Mouse (Mus musculus): ENCODE measurements around the gene Rbfox3. TPM values are rescaled to one million over a fixed set of nuclear protein-coding genes. Genes with fewer than 3 reads are reported as not detected.

Gene Rbfox3
- total RNA-seq, 2 experiments from 2014 or later: 224 to 233 TPM

DNA sequence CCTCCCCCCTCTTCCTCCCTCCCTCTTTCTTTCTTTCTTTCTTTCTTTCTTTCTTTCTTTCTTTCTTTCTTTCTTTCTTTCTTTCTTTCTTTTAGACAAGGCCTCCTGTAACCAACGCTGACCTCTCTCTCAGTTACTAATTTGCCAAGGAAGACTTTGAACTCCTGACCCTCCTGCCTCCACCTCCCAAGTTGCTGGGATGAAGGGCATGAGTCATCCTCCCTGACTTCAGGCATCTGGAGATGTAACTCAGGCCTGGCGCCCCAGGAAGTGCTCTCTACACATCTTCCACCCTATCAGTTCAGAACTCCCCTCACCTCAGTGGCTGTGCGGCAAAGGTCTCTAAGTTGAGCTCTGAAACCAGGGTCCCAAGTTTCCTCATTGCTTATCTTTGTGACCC lies 143.0 kb downstream of the Rbfox3 start:
- DNase-seq (ENCODE audit: low spot score in 2 of 2): no peak

- no peak for DNase-seq (ENCODE audit: low spot score in 2 of 2)
Observed at GRCm38 (mm10) chr11:118767411-118767810, 144.0 kb downstream of the Rbfox3 start.

DNA sequence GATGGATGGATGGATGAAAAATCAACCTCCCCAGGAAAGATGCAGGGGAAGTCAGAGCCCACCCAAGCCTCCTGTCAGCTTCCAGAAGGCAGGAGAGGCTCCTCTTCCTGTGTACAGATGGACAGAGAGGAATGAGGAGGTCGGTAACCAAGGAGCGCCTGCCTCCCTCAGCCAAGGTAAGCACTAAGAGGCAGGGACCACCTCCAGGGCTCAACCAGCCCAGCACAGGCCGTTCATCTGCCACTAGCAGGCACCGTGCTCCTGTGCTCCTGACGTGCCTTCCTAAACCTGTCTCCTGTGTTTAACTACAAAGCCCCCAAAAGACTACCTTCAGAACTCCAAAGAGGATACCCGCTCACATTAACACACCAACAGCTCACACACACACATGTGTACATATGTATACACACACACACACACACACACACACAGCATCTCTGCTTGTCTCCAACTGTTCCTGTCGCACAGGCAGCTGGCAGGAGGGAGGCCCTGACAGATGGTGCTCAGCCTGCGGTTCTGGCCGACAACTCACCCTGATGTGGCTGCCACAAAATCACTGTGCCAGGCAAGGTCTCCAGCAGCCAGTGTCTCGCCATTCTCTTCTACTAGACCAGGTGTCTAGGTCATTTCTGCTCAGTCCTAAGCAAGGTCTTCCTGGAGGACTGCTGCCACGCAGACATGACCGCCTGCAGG lies 151.0 kb downstream of the Rbfox3 start:
- DNase-seq (ENCODE audit: low spot score in 2 of 2): no peak

DNA sequence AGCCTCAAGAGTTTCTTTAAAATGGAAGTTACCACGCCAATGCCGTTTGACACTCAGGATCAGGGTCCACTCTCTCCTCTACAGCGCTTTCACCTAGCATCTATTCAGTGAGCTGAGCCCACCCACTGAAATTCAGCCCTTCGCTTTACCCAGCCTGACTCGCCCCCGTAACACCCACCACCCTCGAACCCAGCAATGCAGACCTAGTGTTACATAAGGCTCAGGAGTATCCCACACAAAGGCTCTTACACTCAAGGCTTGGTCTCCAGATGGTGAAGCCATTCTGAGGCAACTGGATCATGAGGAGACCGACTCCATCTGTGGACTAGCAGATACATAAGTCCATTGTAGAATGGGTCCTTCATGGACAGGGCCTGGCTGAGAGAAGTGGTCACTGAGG lies 152.2 kb downstream of the Rbfox3 start:
- DNase-seq (ENCODE audit: low spot score in 2 of 2): no peak

DNA sequence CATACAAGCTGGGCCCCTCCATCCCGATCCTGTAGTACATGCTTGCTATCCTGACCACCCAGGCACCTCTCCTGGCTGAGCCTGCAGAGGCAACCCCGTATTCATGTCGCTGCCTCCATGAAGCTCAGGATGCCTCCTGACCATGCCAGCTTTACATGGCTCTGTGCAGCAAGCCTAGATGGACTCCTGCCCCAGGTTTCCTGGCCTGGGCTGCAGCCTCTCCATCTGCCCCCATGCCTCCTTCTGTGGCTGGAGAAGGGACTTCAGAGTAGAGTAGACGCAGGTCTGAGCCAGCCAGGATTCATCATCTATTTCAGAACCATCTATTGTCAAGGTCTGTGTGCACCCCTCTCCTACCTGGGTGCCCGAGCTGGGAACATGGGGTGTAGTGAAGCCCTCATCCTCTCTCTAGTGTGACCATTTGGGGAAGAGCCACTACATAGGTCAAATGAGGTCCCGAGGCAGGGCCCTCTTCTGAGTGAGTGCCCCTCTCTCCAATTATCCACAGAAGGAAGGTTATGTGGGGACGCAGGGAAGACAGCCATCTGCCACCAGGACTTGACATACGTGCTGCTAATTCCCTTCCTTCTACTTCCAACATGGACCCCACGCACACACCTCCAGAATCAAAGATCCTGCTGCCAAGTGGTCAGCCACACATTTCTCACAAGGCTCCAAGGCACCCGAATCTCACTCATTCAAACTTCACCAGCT lies 153.0 kb downstream of the Rbfox3 start:
- no peak for DNase-seq (ENCODE audit: low spot score in 2 of 2)

- DNase-seq (ENCODE audit: low spot score in 2 of 2): no peak
Observed at GRCm38 (mm10) chr11:118757488-118757887, 153.9 kb downstream of the Rbfox3 start.

DNA sequence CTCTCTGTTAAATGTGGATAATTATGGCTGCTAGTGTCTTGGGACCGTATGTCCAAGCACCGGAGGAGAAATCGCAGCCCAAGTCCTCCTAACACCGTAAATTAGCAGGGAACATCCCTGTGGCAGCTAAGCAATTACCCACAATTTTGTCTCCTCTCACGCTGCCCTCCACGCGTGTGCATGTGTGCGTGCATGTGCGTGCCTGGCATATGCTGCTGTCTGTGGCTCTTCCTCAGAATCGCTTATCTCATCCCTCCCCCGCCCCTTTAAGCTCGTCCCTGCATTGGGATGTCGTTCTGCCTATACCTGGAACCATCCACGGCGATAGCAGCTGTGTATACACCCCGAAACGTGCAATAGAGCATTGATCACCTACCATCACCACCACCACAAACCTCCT lies 156.4 kb downstream of the Rbfox3 start:
- no peak for DNase-seq (ENCODE audit: low spot score in 2 of 2)

DNA sequence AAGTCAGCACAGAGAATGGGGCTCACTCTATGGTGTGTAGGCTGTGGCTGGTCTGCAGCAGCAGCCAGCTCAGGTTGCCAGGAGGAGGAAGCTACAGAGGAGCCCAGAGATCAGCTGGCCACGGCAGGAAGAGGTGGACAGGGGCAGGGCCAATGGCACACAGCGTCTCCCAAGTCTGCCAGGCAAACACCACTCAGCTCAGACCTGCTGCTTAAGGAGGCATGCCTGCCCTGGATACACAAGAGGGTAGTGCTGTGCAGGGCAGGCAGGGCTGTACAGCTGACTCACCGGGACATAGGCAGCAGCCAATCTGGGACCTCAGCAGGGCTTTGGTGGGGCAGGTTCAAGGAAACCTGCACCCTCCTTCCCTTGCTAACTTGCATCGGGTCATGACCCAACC lies 156.9 kb downstream of the Rbfox3 start:
- no peak for DNase-seq (ENCODE audit: low spot score in 2 of 2)

DNA sequence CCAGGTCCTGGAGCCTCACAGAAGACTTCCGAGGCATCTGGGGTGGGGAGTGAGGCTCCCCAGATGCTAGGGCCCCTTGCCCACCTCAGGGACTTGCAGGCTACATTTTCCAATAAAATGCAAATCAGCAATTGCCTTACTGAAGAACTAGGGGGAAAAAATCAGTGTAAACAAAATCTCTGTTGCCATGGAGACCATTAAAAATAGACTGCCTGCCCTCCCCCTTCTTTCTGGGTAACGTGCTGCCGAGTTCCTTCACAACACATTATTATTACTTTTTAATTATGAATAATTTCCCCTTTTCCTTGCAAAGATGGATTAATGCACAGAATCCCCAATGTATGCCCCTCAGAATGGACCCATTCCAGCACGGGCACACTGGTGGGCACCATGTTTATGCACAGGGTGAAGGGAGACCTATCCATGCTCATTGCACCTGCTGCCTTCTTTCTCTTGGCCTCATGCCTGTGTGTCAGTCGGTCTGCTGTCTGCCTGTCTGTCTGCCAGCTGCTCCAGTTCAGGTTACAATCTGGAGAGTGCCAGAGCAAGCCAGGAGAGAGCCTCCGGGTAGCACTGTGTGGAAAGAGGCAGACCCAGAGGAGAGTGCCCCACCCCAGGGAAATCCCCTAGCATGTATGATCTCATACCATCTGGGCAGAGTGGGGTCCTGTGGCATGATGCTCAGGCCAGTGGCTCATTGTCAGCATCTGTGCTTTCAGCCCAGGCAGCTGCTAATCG lies 159.3 kb downstream of the Rbfox3 start:
- no peak for DNase-seq (ENCODE audit: low spot score in 2 of 2)

DNA sequence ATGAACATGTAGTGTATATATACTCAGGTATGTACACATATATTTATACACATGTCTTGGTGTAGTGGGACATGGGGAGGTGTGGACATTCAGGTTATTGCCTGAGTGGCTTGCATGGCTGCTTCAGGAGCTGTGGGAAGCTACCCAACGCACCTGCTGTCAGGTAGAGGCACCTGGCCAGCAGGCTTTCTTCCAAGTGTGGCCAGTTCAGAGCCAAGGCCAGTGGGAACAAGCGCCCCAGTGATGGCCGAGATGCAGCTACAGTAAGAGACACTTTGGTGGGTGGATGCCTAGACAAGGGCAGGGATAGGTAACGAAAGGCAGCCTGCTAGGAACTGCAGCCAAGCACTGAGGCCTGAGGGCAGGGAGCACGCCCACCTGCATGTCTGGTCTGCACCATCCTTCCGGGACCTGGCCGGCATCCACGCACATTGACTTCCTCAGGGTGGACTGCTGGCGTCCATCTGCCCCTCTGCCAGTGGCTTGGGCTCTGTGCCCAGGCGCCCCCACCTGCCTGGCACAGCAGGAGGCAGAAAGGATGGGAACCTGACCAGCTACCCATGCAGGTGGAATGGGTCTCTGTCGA lies 160.6 kb downstream of the Rbfox3 start:
- DNase-seq (ENCODE audit: low spot score in 2 of 2): no peak

DNA sequence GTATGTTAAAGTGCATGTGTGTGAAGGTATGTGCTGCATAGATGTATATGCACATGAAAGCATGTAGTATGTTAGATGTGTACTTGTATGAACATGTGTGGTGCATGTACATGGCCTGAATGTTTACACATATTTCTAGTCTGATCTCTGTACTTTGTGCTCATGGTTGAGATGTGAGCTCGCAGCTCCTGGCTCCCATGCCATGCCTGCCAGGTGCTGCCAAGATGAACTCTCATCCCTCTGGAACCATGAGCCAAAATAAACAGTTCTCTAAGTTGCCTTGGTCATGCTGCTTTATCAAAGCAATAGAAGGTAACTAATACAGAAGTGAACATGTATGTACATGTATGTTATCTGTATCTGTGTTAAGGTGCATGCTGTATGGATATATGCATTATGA lies 161.9 kb downstream of the Rbfox3 start:
- DNase-seq (ENCODE audit: low spot score in 2 of 2): no peak

DNA sequence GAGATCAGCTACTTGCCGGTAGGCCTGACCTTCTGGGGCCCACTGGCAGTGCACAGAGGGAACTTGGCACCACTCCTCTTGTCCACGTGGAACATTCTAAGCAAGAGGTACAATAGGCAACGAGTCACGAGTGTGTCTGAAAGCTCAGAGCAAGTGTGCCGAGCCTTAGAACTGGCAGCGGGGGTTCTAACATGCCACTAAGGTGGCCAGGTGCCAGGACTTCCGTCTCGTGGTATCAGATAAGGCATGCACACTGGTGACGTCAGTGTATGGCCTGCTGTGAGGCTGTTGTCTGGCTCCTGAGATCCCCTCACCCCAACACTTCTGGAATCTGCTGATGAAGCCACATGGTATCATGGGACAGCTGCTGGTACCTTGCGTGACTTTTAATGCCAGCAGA lies 162.8 kb downstream of the Rbfox3 start:
- no peak for DNase-seq (ENCODE audit: low spot score in 2 of 2)

- DNase-seq (ENCODE audit: low spot score in 2 of 2): no peak
Observed at GRCm38 (mm10) chr11:118745279-118745678, 166.1 kb downstream of the Rbfox3 start.

- DNase-seq (ENCODE audit: low spot score in 2 of 2): peak in 1 of 2 experiments; percentile 62
Observed at GRCm38 (mm10) chr11:118744782-118745181, 166.6 kb downstream of the Rbfox3 start.

- DNase-seq (ENCODE audit: low spot score in 2 of 2): peak; percentile 60 to 70
Observed at GRCm38 (mm10) chr11:118742762-118743161, 168.6 kb downstream of the Rbfox3 start.

GRCm38 (mm10) chr11:118741262-118741661 lies 170.1 kb downstream of the Rbfox3 start:
- no peak for DNase-seq (ENCODE audit: low spot score in 2 of 2)

- peak; percentile 74 to 80 for DNase-seq (ENCODE audit: low spot score in 2 of 2)
Observed at GRCm38 (mm10) chr11:118740001-118740400, 171.4 kb downstream of the Rbfox3 start.

DNA sequence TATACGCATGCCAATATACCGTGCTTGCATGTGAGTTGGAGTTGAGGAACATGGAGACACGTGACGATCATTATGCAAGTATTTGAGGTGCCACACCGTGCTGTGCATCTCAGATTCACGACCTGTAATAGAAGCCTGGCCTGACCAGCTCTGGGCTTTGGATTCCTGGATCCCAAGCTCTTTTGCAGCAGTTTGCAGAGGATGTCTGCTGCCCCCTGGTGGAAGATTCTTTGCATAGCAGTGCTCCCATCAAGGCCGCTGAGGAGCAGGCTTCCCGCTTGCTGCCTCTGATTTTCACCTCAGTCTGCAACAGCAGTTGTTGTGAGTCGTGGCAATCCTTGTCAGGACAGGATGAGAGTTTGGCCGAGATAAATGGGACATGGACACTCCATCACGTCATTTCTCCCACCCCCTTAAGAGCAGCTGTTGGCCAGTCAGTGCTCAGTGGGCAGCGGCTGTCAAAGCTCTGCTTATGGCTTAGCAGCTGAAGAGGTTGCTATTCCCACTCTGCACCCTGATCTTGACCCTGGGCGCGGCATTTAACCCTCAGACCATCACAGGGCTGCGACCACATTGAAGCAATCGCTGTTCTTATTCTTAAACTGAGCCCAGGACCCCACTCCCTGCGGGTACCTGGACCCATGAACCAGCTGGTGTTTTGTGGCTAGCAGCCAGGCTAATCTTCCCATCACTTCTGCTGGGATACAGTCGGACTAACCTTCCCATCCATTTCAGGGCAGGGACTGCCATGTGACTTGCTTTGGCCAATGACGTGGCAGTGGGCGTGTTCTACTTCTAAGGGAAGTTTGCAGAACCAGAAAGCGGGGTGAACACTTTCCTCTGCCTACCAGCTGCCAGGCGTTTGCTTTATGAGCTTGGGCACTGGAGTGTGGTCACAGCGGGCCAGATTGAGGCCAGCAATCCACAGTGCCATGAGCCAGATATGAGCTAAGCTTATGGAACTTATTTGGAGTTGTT lies 172.3 kb downstream of the Rbfox3 start:
- DNase-seq (ENCODE audit: low spot score in 2 of 2): peak; percentile 89 to 93

DNA sequence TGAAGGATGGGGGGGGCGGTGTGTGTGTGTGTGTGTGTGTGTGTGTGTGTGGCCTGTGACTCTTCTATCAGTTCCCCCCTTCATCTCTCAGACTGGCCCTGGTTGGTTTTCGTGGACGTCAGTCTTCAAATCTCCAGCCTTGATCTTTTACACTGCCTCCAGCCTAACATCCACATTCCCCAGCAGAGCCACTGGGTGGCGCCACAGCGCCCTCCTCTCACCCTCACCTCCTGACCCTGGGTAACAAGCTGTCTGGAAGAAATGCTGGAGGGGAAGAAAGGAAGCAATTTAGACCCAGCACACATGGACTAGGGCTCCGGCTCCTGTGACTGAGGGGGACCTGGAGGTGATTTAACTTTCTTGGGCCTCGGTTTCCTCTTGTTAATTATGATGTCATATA lies 173.1 kb downstream of the Rbfox3 start:
- DNase-seq (ENCODE audit: low spot score in 2 of 2): no peak

GRCm38 (mm10) chr11:118737821-118738220 lies 173.6 kb downstream of the Rbfox3 start:
- DNase-seq (ENCODE audit: low spot score in 2 of 2): no peak

DNA sequence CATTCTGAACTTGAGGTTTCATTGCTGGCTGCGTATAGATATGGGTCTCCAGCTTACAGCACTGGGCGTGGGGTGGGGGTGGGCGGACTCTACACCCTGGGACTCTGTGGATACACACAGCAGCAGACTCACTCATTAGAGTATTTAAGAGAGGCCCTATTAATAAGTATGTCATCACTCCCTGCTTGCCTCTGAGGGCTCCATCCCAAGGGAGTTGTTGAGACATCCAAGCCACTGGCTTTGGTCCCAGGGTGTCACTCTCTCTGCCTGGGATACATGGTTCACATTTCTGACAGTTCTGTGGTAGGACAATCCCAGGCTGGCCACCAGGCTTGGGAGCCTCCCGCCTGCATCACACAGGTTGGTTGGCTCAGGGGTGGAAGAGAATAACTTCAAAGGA lies 174.4 kb downstream of the Rbfox3 start:
- DNase-seq (ENCODE audit: low spot score in 2 of 2): no peak

Measured in layer of hippocampus, postnatal 14 days (tissue).